Mouse (Mus musculus) gastrocnemius, postnatal 36 days (tissue): ENCODE results near the gene Colq. TPM values are rescaled to one million over a fixed set of nuclear protein-coding genes. Genes with fewer than 3 reads are reported as not detected.

Experiments
- DNase-seq, 2 experiments: peaks; one replicate each; pipeline ENCODE4 v3.0.0; 2022
- intact Hi-C: fragments of 180-260 bp; cut with DNase I; formaldehyde crosslinking; loops from one replicate; pipeline ENCODE4 v1.15.1; 2025
- total RNA-seq, 2 experiments: library from RNA; stranded (reverse); gene quantifications; 2 replicates each; pipeline ENCODE4 v1.2.3; 2021

Gene Colq
- total RNA-seq, 2 experiments from 2014 or later = 7.5 to 8.6 TPM

- intact Hi-C loops = no loop called here
- no peak for DNase-seq
Measured at GRCm38 (mm10) chr14:31576846-31577697, 14.1 kb downstream of the Colq start.

- intact Hi-C loops = no loop called here
- no peak for DNase-seq
Measured at GRCm38 (mm10) chr14:31575866-31576265, 15.3 kb downstream of the Colq start.

- no peak for DNase-seq
Measured at GRCm38 (mm10) chr14:31574903-31575665, 16.1 kb downstream of the Colq start.

GRCm38 (mm10) chr14:31572561-31573175, 18.5 kb downstream of the Colq start:
- intact Hi-C loops = no loop called here
- no peak for DNase-seq

More at GRCm38 (mm10) chr14:31574903-31575665, 16.1 kb downstream of the Colq start:
- intact Hi-C loops = no loop called here

GRCm38 (mm10) chr14:31571419-31571818, 19.7 kb downstream of the Colq start:
- DNase-seq = no peak
- intact Hi-C loops = no loop called here

- intact Hi-C loops = no loop called here
- no peak for DNase-seq
Measured at GRCm38 (mm10) chr14:31570131-31570951, 20.8 kb downstream of the Colq start.

GRCm38 (mm10) chr14:31569151-31569631, 22.0 kb downstream of the Colq start:
- intact Hi-C loops = no loop called here
- DNase-seq = no peak

GRCm38 (mm10) chr14:31565478-31566212, 25.5 kb downstream of the Colq start:
- intact Hi-C loops = no loop called here
- no peak for DNase-seq

- peak in 1 of 2 experiments; percentile 40 for DNase-seq
- intact Hi-C loops = no loop called here
Measured at GRCm38 (mm10) chr14:31564452-31565179, 26.5 kb downstream of the Colq start.

- intact Hi-C loops = no loop called here
- DNase-seq = no peak
Measured at GRCm38 (mm10) chr14:31560886-31561285, 30.3 kb downstream of the Colq start.

GRCm38 (mm10) chr14:31559216-31559615, 31.9 kb downstream of the Colq start:
- DNase-seq = no peak
- intact Hi-C loops = no loop called here

- intact Hi-C loops = loop anchor here (2.0 kb wide), 1 partner anchor 21 kb away; no protein-coding TSS in a partner anchor
- no peak for DNase-seq
Measured at GRCm38 (mm10) chr14:31557784-31558183, 33.4 kb downstream of the Colq start.

GRCm38 (mm10) chr14:31557273-31557672, 33.9 kb downstream of the Colq start:
- intact Hi-C loops = loop anchor here (2.0 kb wide), 1 partner anchor 20 kb away; no protein-coding TSS in a partner anchor
- DNase-seq = peak; percentile 37 to 46

- intact Hi-C loops = loop anchor here (2.0 kb wide), 1 partner anchor 20 kb away; no protein-coding TSS in a partner anchor
- DNase-seq = no peak
Measured at GRCm38 (mm10) chr14:31556526-31557260, 34.5 kb downstream of the Colq start.

GRCm38 (mm10) chr14:31555963-31556434, 35.1 kb downstream of the Colq start:
- DNase-seq = peak; percentile 25 to 28
- intact Hi-C loops = loop anchor here (2.0 kb wide), 1 partner anchor 19 kb away; no protein-coding TSS in a partner anchor

- intact Hi-C loops = no loop called here
- DNase-seq = no peak
Measured at GRCm38 (mm10) chr14:31555021-31555420, 36.1 kb downstream of the Colq start.

- no peak for DNase-seq
- intact Hi-C loops = no loop called here
Measured at GRCm38 (mm10) chr14:31543885-31544442, 47.2 kb downstream of the Colq start.
